Mouse (Mus musculus) lung, postnatal 14 days (tissue): ENCODE data around the gene Galntl6.
"Not testable (repeated sequence)": the region's sequence is repeated elsewhere in the genome, so short reads cannot be mapped to it uniquely, and the experiment has no call there.

Experiments
- DNase-seq: peaks from one replicate; pipeline ENCODE4 v3.0.0; 2021

The Galntl6 gene

DNA sequence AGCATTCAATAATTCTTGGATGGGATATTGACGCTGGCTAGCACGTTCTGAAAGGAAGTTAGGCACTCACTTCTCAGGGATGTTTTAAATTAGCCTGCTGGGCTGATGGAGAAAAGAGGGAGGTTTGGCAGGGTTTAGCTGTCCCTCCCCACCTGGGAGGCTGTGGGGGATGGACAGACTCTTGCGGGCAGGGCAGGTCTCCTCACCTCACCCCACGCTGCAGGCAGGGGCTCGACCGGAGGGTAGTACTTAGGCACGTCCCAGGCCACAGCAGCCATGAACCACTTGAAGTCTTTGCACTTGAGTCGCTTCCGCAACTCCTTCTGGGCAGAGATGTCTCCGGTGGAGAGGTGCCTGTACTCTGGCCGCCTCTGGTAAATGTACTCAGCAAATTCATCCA is 1075.5 kb downstream of the Galntl6 start:
- no peak for DNase-seq

DNA sequence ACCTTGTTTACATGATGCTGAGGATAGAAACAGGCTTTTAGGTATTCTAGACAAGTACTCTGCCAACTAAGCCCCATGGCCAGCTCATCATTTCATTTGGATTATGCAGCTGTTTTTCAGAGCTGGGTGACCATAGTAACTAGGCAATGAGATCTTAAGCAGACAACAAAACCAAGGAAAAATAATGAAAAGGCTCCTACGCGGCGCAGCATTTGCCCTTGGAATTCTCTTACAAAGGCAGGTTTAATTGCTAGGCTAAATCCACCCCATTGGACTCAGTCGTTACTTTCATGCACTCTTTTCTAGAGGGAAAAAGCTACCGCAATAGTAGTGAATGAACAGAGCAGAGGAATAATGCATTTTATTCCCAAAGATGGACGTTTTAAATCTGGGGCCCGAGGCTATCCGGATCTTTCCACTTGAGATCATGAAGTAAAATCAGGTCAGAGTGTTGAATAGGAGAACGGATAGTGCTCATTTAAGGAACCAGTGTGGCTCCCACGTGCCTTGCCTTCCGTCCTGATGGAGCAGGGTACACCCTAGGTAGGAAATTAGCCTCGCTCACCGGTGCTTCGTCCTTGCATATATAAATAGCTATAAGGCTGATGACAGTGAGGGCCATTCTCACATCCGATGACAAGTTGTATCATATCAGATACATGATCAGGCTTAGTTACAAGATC is 1076.1 kb downstream of the Galntl6 start:
- DNase-seq: no peak

DNA sequence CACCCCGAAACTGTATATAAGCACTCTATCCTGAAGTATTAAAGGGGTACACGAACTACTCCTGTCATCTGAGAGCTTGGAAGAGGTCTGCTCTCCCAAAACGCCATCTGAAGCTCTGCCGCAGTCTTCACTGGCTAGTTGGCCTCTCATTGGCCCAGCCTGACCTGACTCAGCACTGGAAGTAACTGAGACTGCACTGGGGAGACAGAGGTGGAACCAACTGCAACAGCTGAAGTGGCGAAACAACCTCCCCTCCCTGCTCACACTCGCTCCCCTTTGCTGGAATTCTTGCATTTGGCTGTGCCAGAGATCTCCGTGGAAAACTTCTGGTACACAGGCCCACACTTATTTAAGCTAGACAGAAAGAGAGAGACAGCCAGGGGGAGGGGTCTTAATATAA is 1089.3 kb downstream of the Galntl6 start:
- DNase-seq: no peak

DNA sequence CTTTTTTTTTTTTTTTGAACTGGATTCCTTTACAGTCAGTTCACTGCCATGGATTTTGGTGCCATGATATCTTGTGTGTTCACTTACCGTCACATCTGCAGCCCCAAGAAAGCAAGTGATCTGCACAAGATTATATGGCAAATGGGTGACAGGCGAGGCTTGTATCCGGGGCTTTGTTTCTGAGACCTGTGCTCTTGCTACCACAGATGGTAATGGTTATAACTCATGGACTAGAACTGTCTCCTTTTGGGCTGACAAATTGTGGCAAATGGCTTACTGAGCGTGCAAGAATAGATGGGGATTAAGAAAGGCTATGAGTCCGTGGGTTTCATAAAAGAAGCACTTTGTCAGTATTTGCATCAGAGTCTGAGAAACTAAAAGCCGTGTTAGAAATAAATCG is 1096.4 kb downstream of the Galntl6 start:
- no peak for DNase-seq

DNA sequence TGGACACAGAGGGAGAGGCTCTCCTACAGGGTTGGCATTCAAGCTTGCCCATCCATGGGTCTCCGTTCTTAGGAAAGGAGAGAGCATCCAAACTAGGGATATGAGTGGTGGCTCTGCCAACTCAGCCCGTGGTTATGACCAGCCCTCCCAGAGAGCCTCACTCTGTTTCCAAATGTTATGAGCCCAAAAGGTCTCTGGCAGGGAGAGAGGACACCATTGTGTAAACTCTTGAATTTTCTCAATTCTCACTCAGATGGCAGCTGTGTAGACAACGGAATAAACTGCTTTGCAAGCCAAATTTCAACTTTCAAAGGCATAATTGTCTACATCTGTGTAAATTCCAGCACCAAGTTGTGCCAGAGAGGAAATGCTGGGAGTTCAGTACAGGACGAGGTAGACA is 1105.4 kb downstream of the Galntl6 start:
- no peak for DNase-seq

DNA sequence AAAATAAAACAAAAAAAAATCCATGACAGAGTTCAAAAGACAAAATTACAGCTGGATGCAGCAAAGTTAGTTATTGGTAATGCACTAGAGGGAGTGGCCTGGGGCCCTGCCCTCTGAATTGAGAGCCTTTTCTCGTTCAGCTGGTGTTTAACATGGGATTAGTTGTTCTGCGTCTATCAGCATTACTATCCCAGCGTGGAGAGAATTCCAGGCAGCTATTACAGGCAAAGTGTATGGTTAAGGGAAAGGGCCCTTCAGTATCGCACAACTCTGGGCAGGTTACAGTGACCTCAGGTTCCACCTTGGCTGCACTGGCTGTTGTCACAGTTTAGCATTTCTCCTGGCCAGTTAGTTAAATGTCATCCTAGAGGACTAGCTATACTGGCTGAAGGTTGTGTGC is 1107.3 kb downstream of the Galntl6 start:
- no peak for DNase-seq

DNA sequence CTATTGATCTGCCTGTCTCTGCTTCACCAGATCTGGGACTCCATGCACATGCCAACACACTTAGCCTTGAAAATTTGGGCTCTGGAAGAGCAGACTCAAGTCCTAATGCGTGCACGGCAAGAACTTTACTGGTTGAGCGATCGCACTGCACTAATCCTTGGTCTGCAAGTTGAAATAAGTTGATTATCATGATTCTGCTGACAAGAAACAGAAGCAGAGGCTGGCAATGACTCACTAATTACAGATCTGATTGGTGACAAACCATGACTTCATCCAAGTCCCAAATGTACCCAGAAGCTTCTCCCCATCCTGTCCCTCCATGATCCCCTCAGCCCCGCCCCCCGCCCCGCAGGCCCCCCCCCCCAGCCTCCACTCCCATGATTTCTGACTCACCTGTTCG is 1108.6 kb downstream of the Galntl6 start:
- DNase-seq: no peak

DNA sequence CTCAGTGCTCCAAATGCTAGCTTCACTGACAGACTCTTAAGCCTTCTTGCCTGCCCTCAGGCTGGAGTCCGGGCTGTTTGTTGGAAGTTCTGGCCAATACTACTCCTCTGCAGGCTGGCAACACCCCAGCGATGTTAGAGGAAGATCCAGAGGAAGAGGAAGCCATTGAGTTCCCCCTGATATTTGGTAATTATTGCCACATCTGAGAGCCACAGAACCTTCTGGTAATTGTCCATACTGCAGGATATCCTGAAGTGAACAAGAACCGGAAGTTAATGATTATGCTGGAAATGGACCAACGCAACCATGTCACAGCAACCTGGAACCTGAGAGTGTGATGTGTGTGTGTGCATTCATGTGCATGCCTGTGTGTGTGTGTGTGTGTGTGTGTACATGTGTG is 1111.2 kb downstream of the Galntl6 start:
- DNase-seq: peak; percentile 15

DNA sequence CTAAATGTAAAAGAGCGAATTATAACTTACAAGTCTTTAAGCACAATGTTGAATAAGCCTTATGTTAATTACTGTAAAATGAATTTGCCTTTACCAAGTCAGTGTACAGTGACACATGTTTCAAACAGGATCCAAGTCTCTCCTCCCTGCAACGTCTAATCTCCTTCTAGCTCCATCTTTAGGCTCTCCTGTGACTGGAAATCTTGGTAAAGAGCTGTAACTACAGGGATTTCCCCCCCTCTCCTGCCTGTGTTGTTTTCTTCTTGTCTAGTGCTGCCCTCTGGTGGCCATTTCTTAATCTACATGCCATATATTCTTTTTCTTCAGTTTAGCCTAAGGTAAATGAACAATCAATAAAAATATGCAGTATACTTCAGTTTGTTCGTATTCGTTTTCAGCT is 1112.1 kb downstream of the Galntl6 start:
- DNase-seq: peak; percentile 86

DNA sequence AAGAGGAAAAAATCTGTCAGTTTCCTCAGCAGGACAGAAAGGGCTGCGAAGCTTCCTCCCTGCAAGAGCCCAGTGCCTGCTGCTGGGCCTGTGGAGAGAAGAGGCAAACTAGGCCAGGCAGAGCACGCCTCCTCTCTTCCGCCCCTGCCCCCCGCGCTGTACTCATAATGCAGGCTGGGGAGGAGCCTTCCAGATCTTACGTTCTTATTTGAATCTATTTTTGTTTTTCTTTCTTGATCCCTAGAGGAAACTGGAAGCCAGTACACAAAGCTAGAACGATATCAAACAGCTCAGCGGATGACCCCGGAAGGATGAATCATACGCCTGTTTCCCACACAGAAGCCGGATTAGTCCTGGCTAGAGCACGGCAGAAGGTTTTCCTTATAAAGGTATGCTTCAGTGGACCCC is 1112.6 kb downstream of the Galntl6 start:
- DNase-seq: peak; percentile 36

DNA sequence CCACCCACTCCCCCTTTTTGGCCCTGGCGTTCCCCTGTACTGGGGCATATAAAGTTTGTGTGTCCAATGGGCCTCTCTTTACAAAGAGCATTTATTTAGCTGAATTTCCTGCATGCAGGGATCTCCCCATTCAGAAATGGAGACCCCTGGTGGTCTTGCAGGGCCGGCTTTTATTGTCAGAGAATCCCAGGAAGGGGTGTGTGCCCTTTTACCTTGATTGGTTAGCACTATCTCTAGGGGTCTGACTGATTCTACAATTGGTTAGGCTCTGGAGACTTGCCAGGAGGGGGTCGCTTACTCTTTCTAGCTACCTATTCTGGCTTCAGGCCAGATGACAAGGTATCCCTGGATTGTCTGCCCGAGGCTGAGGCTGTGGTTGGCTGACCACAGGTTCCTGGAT is 1119.0 kb downstream of the Galntl6 start:
- no peak for DNase-seq

DNA sequence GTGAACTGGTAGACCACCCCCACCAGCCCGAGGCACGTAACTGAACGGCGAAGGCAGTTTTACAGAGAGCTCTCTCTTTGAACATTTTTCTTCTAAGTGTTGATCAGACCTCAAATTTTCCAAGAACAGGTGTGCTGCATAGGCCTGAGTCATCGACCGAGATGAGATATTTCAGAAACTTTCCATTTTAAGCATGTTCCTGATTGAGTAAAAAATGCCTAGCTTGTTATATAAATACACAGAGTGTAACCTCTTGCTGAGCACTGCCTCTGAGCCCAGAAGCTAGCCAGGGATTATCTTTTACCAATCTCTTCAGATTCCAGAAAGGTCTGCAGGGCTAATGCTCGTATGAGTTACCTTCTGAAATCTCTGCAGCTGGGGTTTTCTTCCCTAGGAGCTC is 1120.2 kb downstream of the Galntl6 start:
- DNase-seq: no peak

DNA sequence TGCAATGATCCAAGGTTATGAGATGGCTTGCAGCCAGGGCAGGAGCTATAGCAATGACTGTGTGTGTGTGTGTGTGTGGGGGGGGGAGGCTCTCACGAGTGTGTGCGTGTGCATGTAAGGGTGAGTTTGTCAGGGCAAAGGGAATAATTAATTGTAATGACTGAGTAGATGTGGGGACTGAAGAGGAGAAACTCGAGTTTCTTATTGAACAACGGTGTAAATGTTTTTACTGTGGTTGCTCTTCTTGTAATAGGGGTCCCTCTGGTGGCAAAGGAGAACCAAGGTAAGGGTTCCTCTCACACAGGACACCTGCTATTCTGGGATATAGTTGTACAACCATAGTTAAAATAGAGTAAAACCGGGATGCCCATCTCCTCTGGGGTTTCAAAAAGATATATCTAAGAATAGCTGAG is 1121.1 kb downstream of the Galntl6 start:
- peak; percentile 21 for DNase-seq

DNA sequence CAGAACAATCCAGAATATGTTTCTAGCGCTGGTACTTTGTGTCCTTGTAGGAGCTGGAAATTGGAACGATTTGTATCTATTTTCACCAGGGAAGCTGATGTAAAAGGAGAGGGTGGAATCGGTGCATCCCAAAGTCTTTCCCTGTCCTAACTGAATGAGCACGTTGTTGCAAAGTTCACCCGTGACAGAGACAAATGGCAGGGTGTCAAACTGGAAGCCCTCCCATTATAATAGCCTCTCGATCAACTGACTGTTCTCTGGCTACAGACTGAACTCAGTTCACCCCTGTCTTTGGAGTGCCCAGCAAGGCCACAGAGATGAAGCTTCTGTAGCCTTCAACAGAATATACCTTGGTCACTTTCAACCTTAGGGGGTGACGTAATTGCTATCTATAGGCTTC is 1132.9 kb downstream of the Galntl6 start:
- DNase-seq: no peak

DNA sequence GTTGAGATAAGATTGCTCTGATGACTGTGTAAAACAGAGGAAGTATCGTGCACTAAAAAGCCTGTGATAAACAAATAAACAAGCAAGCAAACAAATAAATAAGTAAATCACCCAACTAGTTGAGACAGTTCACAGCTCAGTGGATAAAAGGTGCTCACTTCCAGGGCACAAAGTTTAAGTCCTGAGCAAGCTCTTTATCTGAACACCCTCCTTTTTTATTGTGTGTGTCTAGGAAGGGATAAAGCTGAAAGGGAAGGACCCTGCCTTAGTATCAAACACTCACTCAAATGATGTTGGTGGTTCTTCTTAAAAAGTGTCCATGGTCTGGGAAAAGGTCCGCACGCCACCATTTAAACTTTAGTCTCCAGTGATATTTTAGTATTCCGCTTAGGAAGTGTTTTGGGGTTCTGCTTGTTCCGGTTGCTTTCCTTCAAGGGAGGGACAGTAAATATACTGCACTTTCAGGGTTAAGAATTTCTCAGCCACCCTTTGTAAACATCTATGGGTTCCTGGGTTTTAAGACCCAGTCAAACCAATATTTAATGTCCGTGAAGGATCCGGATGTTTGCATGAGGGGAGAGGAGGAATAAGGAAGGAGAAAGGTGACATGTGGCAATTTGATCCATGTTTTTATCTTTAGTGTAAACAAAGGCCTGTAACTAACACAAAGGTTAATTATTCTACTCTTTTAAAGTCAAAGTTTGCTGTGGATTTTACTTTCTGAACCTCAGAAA is 1134.3 kb downstream of the Galntl6 start:
- no peak for DNase-seq

DNA sequence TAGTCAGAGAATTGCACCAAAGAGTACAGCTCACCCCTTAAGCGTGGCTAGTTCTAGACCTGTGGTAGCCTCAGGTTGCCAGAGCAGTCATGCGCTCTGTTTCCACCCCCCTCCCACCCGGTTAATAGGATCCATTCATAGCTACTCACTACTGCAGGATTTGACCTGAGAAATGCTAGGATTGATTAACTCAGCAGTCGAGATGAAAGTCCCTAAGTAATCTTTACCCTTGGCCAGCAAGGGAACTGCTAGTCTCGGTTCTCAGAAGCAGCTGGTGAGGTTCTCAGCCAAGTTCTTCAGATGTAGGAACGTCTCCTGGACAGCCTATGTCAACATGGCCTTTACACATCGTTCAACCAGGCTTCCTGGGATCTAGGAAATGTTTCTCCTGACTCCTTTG is 1135.7 kb downstream of the Galntl6 start:
- DNase-seq: no peak

DNA sequence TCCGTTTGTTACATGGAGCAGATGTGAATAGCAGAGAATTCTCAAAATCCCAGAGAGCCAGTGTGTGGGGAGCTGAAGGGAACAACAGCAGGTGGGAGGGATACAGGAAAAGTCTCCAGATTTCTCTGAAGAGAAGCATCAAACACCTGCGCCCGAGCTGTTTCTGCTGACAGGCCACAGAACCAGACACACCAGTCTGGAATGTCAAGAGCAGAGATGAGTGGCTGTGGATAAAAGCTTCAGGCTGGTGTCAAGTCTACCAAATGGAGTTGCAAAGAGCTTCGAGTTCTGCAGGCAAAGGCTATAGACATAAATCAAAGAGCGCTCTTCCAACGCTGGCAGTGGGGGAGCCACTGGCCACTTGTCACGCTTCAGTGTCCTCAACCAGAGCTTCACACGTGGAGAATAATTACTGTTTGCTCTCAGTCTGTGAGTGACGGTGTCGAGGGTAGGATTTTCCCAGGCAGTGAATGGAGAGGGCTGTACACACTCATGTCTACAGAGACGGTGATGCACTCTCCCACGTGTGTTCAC is 1139.6 kb downstream of the Galntl6 start:
- DNase-seq: no peak

DNA sequence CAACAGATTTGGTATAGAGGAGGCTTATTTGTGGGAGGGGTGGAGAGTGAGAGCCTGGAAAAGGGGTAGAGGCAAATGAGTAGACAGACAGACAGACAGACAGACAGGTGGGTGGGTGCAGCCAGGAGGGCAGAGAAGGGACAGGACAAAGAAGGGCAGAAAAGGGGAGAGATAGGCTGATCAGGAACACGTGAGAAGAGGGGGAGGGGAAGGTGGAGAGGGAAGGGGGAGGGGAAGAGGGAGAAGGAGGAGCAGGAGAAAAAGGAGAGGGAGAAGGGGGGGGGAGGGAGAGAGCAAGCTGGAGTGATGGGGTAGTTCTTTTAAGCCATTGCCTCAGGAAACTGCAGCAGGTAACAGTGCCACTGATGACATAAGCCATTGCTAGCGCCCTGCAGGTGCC is 1144.9 kb downstream of the Galntl6 start:
- no peak for DNase-seq

DNA sequence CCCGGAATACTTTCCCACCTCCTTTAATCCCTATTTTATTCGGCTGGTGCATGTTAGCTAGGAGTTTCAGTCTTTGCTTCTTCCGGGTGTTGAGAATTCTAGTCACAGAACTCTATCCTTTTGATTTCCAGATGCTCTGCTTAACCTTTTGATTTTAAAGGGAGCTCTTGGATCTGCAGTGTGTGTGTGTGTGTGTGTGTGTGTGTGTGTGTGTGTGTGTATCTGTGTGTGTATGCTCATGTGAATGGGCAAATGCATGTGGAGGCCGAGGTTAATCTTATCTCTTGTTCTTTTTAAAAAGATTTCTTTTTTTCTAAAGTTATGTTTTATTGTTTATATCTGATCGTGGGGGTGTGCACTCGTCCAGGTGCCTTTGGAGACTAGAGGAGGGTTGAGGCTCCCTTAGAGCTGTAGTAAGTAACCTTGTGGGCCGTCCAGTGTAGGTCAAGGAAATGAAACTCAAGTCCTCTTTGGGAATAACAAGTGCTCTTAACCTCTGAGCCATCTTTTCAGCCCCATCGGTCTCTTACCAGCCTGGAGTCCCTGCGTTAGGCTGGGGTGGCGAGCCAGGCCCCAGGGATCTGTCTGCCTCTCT is 1145.9 kb downstream of the Galntl6 start:
- DNase-seq: no peak

DNA sequence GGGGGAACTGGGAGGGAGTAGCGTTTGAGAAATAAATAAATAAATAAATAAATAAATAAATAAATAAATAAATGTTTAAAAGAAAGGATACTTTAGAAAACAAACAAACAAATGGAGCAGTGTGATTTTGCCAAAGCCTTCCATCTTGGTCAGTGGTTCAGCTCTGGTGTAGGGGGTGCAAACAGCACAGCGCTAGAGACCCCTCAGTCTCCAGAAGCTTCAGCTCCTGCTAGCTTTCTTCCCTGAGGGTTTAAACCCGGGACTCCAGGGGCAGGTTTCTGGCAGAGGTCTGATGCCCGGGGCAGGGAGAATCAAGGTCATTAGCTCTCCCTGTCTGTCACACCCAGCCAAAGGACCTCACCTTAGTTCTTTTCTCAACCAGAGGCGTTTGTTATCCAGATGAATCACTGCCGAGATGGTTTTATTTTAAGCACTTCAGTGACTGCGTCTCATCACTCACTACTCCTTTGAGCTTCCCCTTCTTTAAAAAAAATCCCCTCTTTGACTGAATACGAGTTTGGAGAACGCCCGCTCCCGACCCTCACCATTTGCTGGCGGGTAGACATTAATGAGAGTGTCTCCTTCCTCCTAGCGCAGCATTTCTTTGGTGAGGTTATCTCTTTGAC is 1146.6 kb downstream of the Galntl6 start:
- no peak for DNase-seq

DNA sequence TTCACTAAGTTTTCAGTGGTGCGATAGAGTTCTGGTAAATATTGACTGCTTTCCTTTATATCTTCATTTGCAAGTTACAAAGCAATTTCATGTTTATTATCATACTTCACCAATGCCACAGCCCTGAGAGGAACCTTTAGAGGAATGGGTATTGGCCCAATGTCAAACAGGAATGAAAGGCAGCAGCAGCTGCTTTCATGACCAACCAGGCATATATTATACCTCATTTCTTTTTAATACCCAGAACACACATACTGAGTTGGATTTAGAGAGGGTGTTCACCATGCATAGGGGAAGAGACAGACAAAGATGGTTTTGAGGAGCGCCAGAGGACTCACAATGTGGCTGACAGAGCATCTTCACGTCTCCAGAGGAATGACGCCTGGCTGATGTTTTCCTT is 1147.2 kb downstream of the Galntl6 start:
- no peak for DNase-seq

DNA sequence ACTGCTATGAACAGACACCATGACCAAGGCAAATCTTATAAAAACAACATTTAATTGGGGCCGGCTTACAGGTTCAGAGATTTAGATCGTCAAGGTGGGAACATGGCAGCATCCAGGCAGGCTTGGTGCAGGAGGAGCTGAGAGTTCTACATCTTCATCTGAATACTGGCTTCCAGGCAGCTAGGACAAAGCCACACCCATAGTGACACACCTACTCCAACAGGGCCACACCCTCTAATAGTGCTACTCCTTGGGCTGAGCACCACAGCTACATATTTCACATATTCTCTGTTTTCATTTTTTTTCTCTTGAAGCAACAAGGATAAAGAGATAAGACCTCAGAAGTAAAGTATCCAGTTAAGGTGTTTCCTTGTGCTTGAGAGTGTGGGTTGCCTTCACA is 1149.8 kb downstream of the Galntl6 start:
- DNase-seq: not testable (repeated sequence)

DNA sequence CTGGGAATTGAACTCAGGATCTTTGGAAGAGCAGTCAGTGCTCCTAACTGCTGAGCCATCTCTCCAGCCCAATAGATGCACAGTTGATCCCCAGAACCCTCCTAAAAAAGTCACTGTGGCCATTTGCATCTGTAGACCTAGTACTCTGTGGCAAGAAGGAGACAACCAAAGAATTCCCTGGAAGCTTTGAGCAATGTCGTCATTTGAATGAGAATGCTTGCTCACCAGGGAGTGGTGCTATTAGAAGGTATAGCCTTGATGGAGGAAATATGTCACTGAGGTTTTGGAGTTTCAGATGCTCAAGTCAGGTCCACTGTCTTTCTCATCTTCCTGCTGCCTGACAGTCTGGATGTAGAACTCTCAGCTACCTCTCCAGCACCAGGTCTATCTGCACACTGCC is 1151.5 kb downstream of the Galntl6 start:
- no peak for DNase-seq

DNA sequence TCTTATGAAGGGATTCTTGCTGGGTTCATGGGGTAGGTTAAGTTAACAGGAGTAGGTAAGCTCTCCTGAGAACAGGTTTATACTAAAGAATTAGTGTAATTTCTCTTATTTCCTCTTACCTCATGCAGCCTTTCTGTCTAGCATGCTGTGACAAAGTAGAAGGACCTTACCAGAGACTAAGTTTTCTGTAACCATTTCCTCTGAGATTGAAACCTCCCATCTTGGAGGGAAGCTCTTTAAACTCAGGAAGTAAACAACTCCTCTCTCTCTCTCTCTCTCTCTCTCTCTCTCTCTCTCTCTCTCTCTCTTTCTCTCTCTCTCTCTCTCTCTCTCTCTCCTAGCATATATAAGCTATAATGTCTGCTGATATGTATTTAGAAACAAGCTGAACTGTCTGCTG is 1153.6 kb downstream of the Galntl6 start:
- DNase-seq: no peak
